Mouse (Mus musculus): ENCODE data around the gene Srcap. TPM values are rescaled to one million over a fixed set of nuclear protein-coding genes. Genes with fewer than 3 reads are reported as not detected.

Gene Srcap
- polyA plus RNA-seq, 1 experiment from 2014 or later: 45.5 TPM

Small RNAs within 50 kb of the gene (microRNA-seq; reads per million reads assigned to microRNA genes)
- gene Gm47278 (ENCODE audit: borderline number of aligned reads): not detected
- gene Mir7060 (ENCODE audit: borderline number of aligned reads): not detected

Other genes starting within 250 kb of the Srcap start
- 178 and 203 TPM in 2 replicates for gene Sephs2, start 237.9 kb upstream of the Srcap start, polyA plus RNA-seq (2014; fragmentation: Nextera tagmentation; extraction: Ambion mirVana)
- 6.2 and 6.5 TPM in 2 replicates for gene Itgal, start 215.7 kb upstream of the Srcap start, polyA plus RNA-seq (2014; fragmentation: Nextera tagmentation; extraction: Ambion mirVana)
- gene Zfp768, start 166.4 kb upstream of the Srcap start, polyA plus RNA-seq (2014; fragmentation: Nextera tagmentation; extraction: Ambion mirVana): 3.4 and 3.6 TPM in 2 replicates
- 4.9 and 5.8 TPM in 2 replicates for gene Zfp747, start 135.9 kb upstream of the Srcap start, polyA plus RNA-seq (2014; fragmentation: Nextera tagmentation; extraction: Ambion mirVana)
- 2.4 and 3.0 TPM in 2 replicates for gene 9130019O22Rik, start 124.8 kb upstream of the Srcap start, polyA plus RNA-seq (2014; fragmentation: Nextera tagmentation; extraction: Ambion mirVana)
- 3.3 and 4.2 TPM in 2 replicates for gene E430018J23Rik, start 118.4 kb upstream of the Srcap start, polyA plus RNA-seq (2014; fragmentation: Nextera tagmentation; extraction: Ambion mirVana)
- gene Zfp764, start 105.2 kb upstream of the Srcap start, polyA plus RNA-seq (2014; fragmentation: Nextera tagmentation; extraction: Ambion mirVana): 4.6 and 4.8 TPM in 2 replicates
- gene Zfp688, start 89.9 kb upstream of the Srcap start, polyA plus RNA-seq (2014; fragmentation: Nextera tagmentation; extraction: Ambion mirVana): 18.7 and 19.5 TPM in 2 replicates
- 4.5 and 5.3 TPM in 2 replicates for gene Zfp689, start 62.8 kb upstream of the Srcap start, polyA plus RNA-seq (2014; fragmentation: Nextera tagmentation; extraction: Ambion mirVana)
- gene Prr14, start 52.4 kb upstream of the Srcap start, polyA plus RNA-seq (2014; fragmentation: Nextera tagmentation; extraction: Ambion mirVana): 39.0 and 40.6 TPM in 2 replicates
- gene Fbrs, start 32.8 kb upstream of the Srcap start, polyA plus RNA-seq (2014; fragmentation: Nextera tagmentation; extraction: Ambion mirVana): 8.9 and 12.4 TPM in 2 replicates
- 13.0 and 16.1 TPM in 2 replicates for gene Gm42715, start 7.6 kb downstream of the Srcap start, polyA plus RNA-seq (2014; fragmentation: Nextera tagmentation; extraction: Ambion mirVana)
- 6.9 and 11.1 TPM in 2 replicates for gene Tmem265, start 49.4 kb downstream of the Srcap start, polyA plus RNA-seq (2014; fragmentation: Nextera tagmentation; extraction: Ambion mirVana)
- gene Phkg2, start 61.4 kb downstream of the Srcap start, polyA plus RNA-seq (2014; fragmentation: Nextera tagmentation; extraction: Ambion mirVana): 41.6 and 41.7 TPM in 2 replicates
- gene Ccdc189, start 76.6 kb downstream of the Srcap start, polyA plus RNA-seq (2014; fragmentation: Nextera tagmentation; extraction: Ambion mirVana): 5.4 and 6.2 TPM in 2 replicates
- 44.1 and 49.0 TPM in 2 replicates for gene Rnf40, start 76.8 kb downstream of the Srcap start, polyA plus RNA-seq (2014; fragmentation: Nextera tagmentation; extraction: Ambion mirVana)
- 8.3 and 9.8 TPM in 2 replicates for gene Zfp629, start 103.8 kb downstream of the Srcap start, polyA plus RNA-seq (2014; fragmentation: Nextera tagmentation; extraction: Ambion mirVana)
- 46.8 and 50.7 TPM in 2 replicates for gene Bcl7c, start 196.9 kb downstream of the Srcap start, polyA plus RNA-seq (2014; fragmentation: Nextera tagmentation; extraction: Ambion mirVana)
- 5.5 and 5.8 TPM in 2 replicates for gene Ctf1, start 200.8 kb downstream of the Srcap start, polyA plus RNA-seq (2014; fragmentation: Nextera tagmentation; extraction: Ambion mirVana)
- 0.25 and 0.40 TPM in 2 replicates for gene Ctf2, start 220.2 kb downstream of the Srcap start, polyA plus RNA-seq (2014; fragmentation: Nextera tagmentation; extraction: Ambion mirVana)
- gene Fbxl19, start 232.6 kb downstream of the Srcap start, polyA plus RNA-seq (2014; fragmentation: Nextera tagmentation; extraction: Ambion mirVana): 3.1 and 3.7 TPM in 2 replicates

Data from liver, embryonic 11.5 days (tissue).